Mouse (Mus musculus) kidney, postnatal 0 days (tissue): ENCODE results near the gene Strada. TPM values are rescaled to one million over a fixed set of nuclear protein-coding genes. Genes with fewer than 3 reads are reported as not detected.

Source experiments
- ATAC-seq: fragments of 200-750 bp; cut with Nextera tagmentation; replicated peaks from 2 replicates; pipeline ENCODE4 v1.8.0; 2017; ENCODE audit warnings: low read depth, moderate number of reproducible peaks, moderate TSS enrichment, moderate library complexity; ENCODE audit not compliant: low FRiP score
- DNase-seq: peaks from one replicate; pipeline ENCODE4 v3.0.0-alpha.2; 2016; ENCODE audit warnings: low spot score
- H3K27ac ChIP-seq: fragments of 300-500 bp; sonication (generic); 2 replicates; pipeline ENCODE4 v1.5.1; 2014; ENCODE audit warnings: mild to moderate bottlenecking
- H3K27me3 ChIP-seq: fragments of 300-500 bp; sonication (generic); 2 replicates; pipeline ENCODE4 v1.6.1; 2014; ENCODE audit warnings: low read length, mixed read lengths; ENCODE audit not compliant: insufficient read depth
- H3K36me3 ChIP-seq: fragments of 300-500 bp; sonication (generic); 2 replicates; pipeline ENCODE4 v1.6.1; 2014; ENCODE audit warnings: low read length, mixed read lengths; ENCODE audit not compliant: insufficient read depth
- H3K4me1 ChIP-seq: fragments of 300-500 bp; sonication (generic); replicated peaks from 2 replicates; pipeline ENCODE4 v1.6.1; 2014; ENCODE audit warnings: antibody characterized with exemption, low read length, mixed read lengths; ENCODE audit not compliant: insufficient read depth
- H3K4me2 ChIP-seq: fragments of 300-500 bp; sonication (generic); 2 replicates; pipeline ENCODE4 v1.6.1; 2014; ENCODE audit warnings: mild to moderate bottlenecking, low read length, moderate library complexity, mixed read lengths
- H3K4me3 ChIP-seq: fragments of 300-500 bp; sonication (generic); replicated peaks from 2 replicates; pipeline ENCODE4 v1.5.1; 2014; ENCODE audit warnings: low read depth, low read length
- H3K9ac ChIP-seq: fragments of 300-500 bp; sonication (generic); 2 replicates; pipeline ENCODE4 v1.6.1; 2014; ENCODE audit warnings: low read depth, low read length
- H3K9me3 ChIP-seq: fragments of 300-500 bp; sonication (generic); replicated peaks from 2 replicates; pipeline ENCODE4 v1.6.1; 2016; ENCODE audit warnings: low read length, inconsistent platforms, mixed read lengths
- CTCF ChIP-seq: IDR thresholded peaks from 2 replicates; pipeline ENCODE4 v1.5.1; 2016; ENCODE audit warnings: antibody characterized with exemption, low read depth, mild to moderate bottlenecking, moderate library complexity
- WGBS: fragments of 180-500 bp; shearing (Covaris S2); extraction: QIAGEN DNeasy Blood & Tissue Kit; methylation state at CpG from one replicate; pipeline ENCODE4 v1.1.7; 2014; 5-methylcytosine and 5-hydroxymethylcytosine counted together
- polyA plus RNA-seq: library from polyadenylated mRNA; unstranded; fragments of >200 nt; fragmentation: Nextera tagmentation; extraction: Ambion mirVana; gene quantifications from 2 replicates; pipeline ENCODE4 v1.2.1, GENCODE M21; 2015

Strada gene
- polyA plus RNA-seq, 1 experiment from 2014 or later: 19.9 TPM

GRCm38 (mm10) chr11:106198277-106198676 is 3.7 kb downstream of the Strada start:
- Histone ChIP-seq H3K27ac (no peak overlapping the region), H3K9me3 (no peaks in the 10 kb centered on the region), H3K9ac (no peak overlapping the region), H3K4me1 (no peaks in the 10 kb centered on the region; the same call in 1 of the 2 replicates), H3K27me3 (no peaks in the 10 kb centered on the region), H3K36me3 (peaks cover 21% of the 10 kb centered on the region; the same call in 1 of the 2 replicates), H3K4me3 (no peak overlapping the region), H3K4me2 (no peak overlapping the region)
- WGBS: 92% methylated on average over 4 of the region's 4 CpGs
- DNase-seq: no peak
- no peak for TF ChIP-seq CTCF
- no peak for ATAC-seq

GRCm38 (mm10) chr11:106195341-106195740 is 6.6 kb downstream of the Strada start:
- Histone ChIP-seq H3K27me3 (no peaks in the 10 kb centered on the region), H3K9me3 (no peaks in the 10 kb centered on the region), H3K4me3 (no peak overlapping the region), H3K27ac (no peak overlapping the region), H3K4me1 (no peaks in the 10 kb centered on the region; the same call in 1 of the 2 replicates), H3K4me2 (no peak overlapping the region), H3K9ac (no peak overlapping the region), H3K36me3 (0 out of 2 replicates have a peak, but pooled peaks cover 12% of the 10 kb centered on the region)
- TF ChIP-seq CTCF: no peak
- no peak for DNase-seq
- ATAC-seq: no peak

GRCm38 (mm10) chr11:106194891-106195290 is 7.1 kb downstream of the Strada start:
- no peak for ATAC-seq
- WGBS: 94% methylated on average over 7 of the region's 7 CpGs
- H3K27ac ChIP-seq: no peak overlapping the region

GRCm38 (mm10) chr11:106194155-106194541 is 7.8 kb downstream of the Strada start:
- Histone ChIP-seq H3K4me2 (peak overlapping the region; percentile 80), H3K9me3 (no peaks in the 10 kb centered on the region), H3K4me1 (no peaks in the 10 kb centered on the region; the same call in 1 of the 2 replicates), H3K27ac (peak overlapping the region; percentile 88), H3K27me3 (no peaks in the 10 kb centered on the region), H3K4me3 (peak overlapping the region; percentile 66), H3K36me3 (0 out of 2 replicates have a peak, but pooled peaks cover 10% of the 10 kb centered on the region), H3K9ac (peak overlapping the region; percentile 49)
- no peak for DNase-seq
- no peak for TF ChIP-seq CTCF
- no peak for ATAC-seq
- WGBS: 24% methylated on average over 3 of the region's 3 CpGs

More at GRCm38 (mm10) chr11:106194891-106195290, 7.1 kb downstream of the Strada start:
- no peak for DNase-seq
- Histone ChIP-seq H3K4me2 (no peak overlapping the region), H3K9ac (no peak overlapping the region), H3K36me3 (0 out of 2 replicates have a peak, but pooled peaks cover 10% of the 10 kb centered on the region), H3K4me3 (no peak overlapping the region), H3K27me3 (no peaks in the 10 kb centered on the region), H3K4me1 (no peaks in the 10 kb centered on the region; the same call in 1 of the 2 replicates), H3K9me3 (no peaks in the 10 kb centered on the region)
- no peak for TF ChIP-seq CTCF

GRCm38 (mm10) chr11:106193371-106194154 is 8.4 kb downstream of the Strada start:
- Histone ChIP-seq H3K4me1 (no peaks in the 10 kb centered on the region; the same call in 1 of the 2 replicates), H3K9ac (peak overlapping the region; percentile 70), H3K4me2 (peak overlapping the region; percentile 80), H3K9me3 (no peaks in the 10 kb centered on the region), H3K4me3 (peak overlapping the region; percentile 66), H3K27me3 (no peaks in the 10 kb centered on the region), H3K27ac (peak overlapping the region; percentile 90), H3K36me3 (0 out of 2 replicates have a peak, but pooled peaks cover 10% of the 10 kb centered on the region)
- no peak; the same call in 1 of the 2 replicates for TF ChIP-seq CTCF
- peak; percentile 99 for DNase-seq
- ATAC-seq: peak; percentile 95
- under 1% methylated on average over 43 of the region's 44 CpGs for WGBS

GRCm38 (mm10) chr11:106192657-106193370 is 9.2 kb downstream of the Strada start:
- Histone ChIP-seq H3K4me3 (peak overlapping the region; percentile 66), H3K36me3 (0 out of 2 replicates have a peak, but pooled peaks cover 3% of the 10 kb centered on the region), H3K9me3 (no peaks in the 10 kb centered on the region), H3K4me1 (no peaks in the 10 kb centered on the region; the same call in 1 of the 2 replicates), H3K27me3 (no peaks in the 10 kb centered on the region), H3K4me2 (peak overlapping the region; percentile 80), H3K27ac (peak overlapping the region; percentile 90), H3K9ac (peak overlapping the region; percentile 70)
- DNase-seq (peak; percentile 29), ATAC-seq (0 out of 2 replicates have a peak, but pooled peaks have one; percentile 2)
- TF ChIP-seq CTCF: peak; percentile 30; the same call in 1 of the 2 replicates
- WGBS: 7% methylated on average over 19 of the region's 19 CpGs
